Mouse (Mus musculus) midbrain, embryonic 10.5 days (tissue): ENCODE measurements around the gene Eef2. TPM values are rescaled to one million over a fixed set of nuclear protein-coding genes. Genes with fewer than 3 reads are reported as not detected.

Source experiments
- DNase-seq: peaks from one replicate; pipeline ENCODE4 v3.0.0-alpha.2; 2017; ENCODE audit warnings: low spot score
- H3K27ac ChIP-seq: fragments of 300-500 bp; sonication (generic); replicated peaks from 2 replicates; pipeline ENCODE4 v1.5.1; 2016; ENCODE audit warnings: mild to moderate bottlenecking
- H3K27me3 ChIP-seq: fragments of 300-500 bp; sonication (generic); 2 replicates; pipeline ENCODE4 v1.6.1; 2016; ENCODE audit warnings: low read depth, mild to moderate bottlenecking; ENCODE audit not compliant: poor library complexity, severe bottlenecking
- H3K36me3 ChIP-seq: fragments of 300-500 bp; sonication (generic); 2 replicates; pipeline ENCODE4 v1.6.1; 2016; ENCODE audit warnings: mild to moderate bottlenecking, moderate library complexity
- H3K4me1 ChIP-seq: fragments of 300-500 bp; sonication (generic); 2 replicates; pipeline ENCODE4 v1.6.1; 2016
- H3K4me3 ChIP-seq: fragments of 300-500 bp; sonication (generic); 2 replicates; pipeline ENCODE4 v1.5.1; 2016; ENCODE audit warnings: mild to moderate bottlenecking, moderate library complexity
- H3K9me3 ChIP-seq: fragments of 300-500 bp; sonication (generic); replicated peaks from 2 replicates; pipeline ENCODE4 v1.6.1; 2016; ENCODE audit warnings: mild to moderate bottlenecking
- WGBS: fragments of 180-500 bp; shearing (Covaris S2); methylation state at CpG from one replicate; pipeline ENCODE4 v1.1.7; 2016; 5-methylcytosine and 5-hydroxymethylcytosine counted together
- polyA plus RNA-seq: library from polyadenylated mRNA; unstranded; fragments of >200 nt; fragmentation: Nextera tagmentation; extraction: Ambion mirVana; gene quantifications from 2 replicates; pipeline ENCODE4 v1.2.1, GENCODE M21; 2016

Gene Eef2
- polyA plus RNA-seq, 1 experiment from 2014 or later, result 571 TPM

DNA sequence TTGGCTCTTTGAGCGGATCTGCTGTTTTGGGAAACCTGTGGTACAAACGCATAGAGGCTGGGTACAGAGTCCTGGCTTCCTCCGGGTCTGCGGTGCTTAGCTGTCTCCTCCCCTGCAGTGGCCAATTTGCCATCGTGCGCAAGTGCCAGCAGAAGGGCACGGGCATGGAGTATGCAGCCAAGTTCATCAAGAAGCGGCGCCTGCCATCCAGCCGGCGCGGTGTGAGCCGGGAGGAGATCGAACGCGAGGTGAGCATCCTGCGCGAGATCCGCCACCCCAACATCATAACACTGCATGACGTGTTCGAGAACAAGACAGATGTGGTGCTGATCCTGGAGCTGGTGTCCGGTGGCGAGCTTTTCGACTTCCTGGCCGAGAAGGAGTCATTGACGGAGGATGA is 13.4 kb downstream of the Eef2 start:
- peaks cover 55% of the 10 kb centered on the region for H3K36me3 ChIP-seq

DNA sequence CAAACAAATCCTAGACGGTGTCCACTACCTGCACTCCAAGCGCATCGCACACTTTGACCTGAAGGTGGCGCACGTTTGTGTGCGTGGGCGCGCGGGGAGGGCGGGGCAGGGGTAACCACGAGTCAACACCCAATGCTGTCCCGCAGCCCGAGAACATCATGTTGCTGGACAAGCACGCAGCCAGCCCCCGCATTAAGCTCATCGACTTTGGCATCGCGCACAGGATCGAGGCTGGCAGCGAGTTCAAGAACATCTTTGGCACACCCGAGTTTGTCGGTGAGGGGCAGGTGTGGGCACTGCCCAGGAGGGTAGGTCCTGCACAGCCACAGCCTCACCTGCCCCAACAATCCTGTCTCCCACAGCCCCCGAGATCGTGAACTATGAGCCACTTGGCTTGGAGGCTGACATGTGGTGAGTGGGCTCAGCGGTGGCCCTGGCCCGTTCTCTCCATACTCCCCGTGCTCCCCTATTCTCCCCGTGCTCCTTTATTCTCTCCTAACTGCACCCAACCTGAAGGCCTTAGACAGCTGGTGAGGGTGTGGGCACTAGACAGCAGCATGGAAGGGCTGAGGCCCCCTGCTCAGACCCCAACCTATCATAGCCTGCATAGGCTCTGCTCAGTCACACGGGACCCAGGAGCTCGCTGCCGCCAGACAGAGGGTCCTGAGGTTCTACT is 13.9 kb downstream of the Eef2 start:
- H3K27me3 ChIP-seq, result peaks cover 27% of the 10 kb centered on the region
- no peak overlapping the region for H3K27ac ChIP-seq
- H3K4me3 ChIP-seq, result no peak overlapping the region
- WGBS, result 70% methylated on average over 31 of the region's 31 CpGs
- no peaks in the 10 kb centered on the region for H3K9me3 ChIP-seq
- DNase-seq, result peak; percentile 47
- H3K4me1 ChIP-seq, result peaks cover 39% of the 10 kb centered on the region
- H3K36me3 ChIP-seq, result peaks cover 50% of the 10 kb centered on the region

More for the DNA sequence above, 13.4 kb downstream of the Eef2 start:
- DNase-seq, result no peak
- H3K4me1 ChIP-seq, result peaks cover 40% of the 10 kb centered on the region
- 75% methylated on average over 26 of the region's 26 CpGs for WGBS
- peaks cover 21% of the 10 kb centered on the region for H3K27me3 ChIP-seq
- no peaks in the 10 kb centered on the region for H3K9me3 ChIP-seq
- no peak overlapping the region for H3K4me3 ChIP-seq
- no peak overlapping the region for H3K27ac ChIP-seq

DNA sequence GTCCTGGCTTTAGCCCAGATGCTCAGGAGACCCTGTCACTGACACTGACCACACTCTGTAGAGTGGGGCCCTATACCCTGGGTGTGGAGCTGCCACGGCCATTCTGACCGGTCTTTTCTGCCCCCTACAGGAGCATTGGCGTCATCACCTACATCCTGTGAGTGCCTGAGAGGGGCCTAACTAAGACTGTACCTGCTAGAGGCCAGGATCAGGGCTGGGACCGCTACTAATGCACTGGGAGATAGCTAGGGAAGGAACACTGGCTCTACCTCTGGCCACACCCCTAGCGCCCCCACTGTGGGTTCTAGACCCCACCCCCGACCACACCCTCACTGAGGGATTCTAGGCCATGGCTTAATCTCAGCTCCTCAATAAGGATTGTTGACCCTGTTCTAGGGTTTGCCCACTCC is 14.5 kb downstream of the Eef2 start:
- Histone ChIP-seq H3K4me3 (no peak overlapping the region), H3K4me1 (peaks cover 39% of the 10 kb centered on the region), H3K36me3 (peaks cover 45% of the 10 kb centered on the region), H3K27me3 (peaks cover 32% of the 10 kb centered on the region), H3K9me3 (no peaks in the 10 kb centered on the region), H3K27ac (no peak overlapping the region)
- DNase-seq, result no peak
- WGBS, result 78% methylated on average over 6 of the region's 6 CpGs

DNA sequence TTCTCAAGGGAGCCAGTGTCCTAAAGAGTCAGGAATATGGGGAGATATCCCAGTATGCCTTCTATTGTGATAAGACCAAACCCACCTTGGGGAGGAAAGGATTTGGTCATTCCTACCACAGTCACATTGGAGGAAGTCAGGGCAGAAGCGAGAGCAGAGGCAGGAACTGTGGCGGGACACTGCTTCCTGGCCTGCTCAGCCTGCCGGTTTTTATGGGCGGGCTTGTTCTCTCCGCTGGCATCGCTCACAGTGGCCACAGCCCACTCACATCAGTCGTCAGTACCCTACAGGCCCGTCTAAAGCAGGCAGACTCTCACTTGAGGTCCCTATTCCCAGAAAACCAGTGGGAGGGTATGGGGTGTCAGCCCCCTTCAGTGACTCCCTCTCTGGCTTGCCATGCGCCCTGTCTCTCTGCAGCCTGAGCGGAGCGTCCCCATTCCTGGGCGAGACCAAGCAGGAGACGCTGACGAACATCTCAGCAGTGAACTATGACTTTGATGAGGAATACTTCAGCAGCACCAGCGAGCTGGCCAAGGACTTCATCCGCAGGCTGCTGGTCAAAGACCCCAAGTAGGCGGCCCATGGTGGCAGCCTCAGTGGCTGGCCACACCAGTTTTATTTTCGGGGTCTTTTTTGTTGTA is 15.0 kb downstream of the Eef2 start:
- Histone ChIP-seq H3K27ac (peak overlapping the region; percentile 93; the same call in 1 of the 2 replicates), H3K4me3 (peak overlapping the region; percentile 77)

DNA sequence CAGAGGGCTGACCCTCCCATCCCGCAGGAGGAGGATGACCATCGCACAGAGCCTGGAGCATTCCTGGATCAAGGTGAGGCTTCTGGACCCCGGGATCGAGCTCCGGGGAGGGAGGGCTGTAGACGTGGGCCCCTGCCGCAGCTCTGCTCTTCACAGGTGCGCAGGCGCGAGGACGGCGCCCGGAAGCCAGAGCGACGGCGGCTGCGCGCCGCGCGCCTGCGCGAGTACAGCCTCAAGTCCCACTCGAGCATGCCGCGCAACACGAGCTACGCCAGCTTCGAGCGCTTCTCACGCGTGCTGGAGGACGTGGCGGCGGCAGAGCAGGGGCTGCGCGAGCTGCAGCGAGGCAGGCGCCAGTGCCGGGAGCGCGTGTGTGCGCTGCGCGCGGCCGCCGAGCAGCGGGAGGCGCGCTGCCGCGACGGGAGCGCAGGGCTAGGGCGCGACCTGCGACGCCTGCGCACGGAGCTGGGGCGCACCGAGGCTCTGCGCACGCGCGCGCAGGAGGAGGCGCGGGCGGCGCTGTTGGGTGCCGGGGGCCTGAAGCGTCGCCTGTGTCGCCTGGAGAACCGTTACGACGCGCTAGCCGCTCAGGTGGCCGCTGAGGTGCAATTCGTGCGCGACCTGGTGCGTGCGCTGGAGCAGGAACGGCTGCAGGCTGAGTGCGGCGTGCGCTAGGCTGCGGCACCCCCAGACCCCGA is 16.0 kb downstream of the Eef2 start:
- under 1% methylated on average over 91 of the region's 93 CpGs for WGBS
- peak; percentile 79 for DNase-seq

More for the DNA sequence above, 15.0 kb downstream of the Eef2 start:
- Histone ChIP-seq H3K36me3 (peaks cover 42% of the 10 kb centered on the region), H3K4me1 (peaks cover 39% of the 10 kb centered on the region), H3K27me3 (peaks cover 38% of the 10 kb centered on the region), H3K9me3 (no peaks in the 10 kb centered on the region)
- DNase-seq, result no peak
- 93% methylated on average over 18 of the region's 18 CpGs for WGBS

DNA sequence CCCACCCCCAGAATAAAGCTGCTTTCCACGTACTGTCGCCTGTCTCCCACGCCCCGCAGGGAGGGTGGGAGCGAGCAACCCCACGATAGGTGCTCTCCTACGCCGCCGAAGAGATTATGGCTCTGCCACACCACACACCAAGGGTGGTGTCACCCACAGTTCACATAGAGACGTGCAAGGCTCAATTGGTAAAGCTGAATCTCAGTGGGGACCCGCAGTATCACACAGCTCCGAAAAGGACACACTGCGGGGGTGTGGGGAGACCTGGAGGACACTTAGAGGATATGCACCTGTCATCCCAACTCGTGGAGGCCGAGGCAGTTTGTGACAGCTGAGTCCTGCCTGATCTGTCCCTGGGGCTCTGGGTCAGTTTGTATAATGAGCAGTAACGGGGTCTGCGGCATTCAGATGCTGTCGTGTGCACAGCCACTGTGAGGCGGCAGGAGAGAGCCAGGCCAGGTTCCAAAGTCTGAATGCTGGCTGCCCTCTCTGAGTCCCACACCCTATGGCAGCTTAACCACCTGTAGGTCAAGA is 16.6 kb downstream of the Eef2 start:
- Histone ChIP-seq H3K4me3 (peak overlapping the region; percentile 77), H3K36me3 (peaks cover 28% of the 10 kb centered on the region), H3K4me1 (peaks cover 39% of the 10 kb centered on the region), H3K27ac (peak overlapping the region; percentile 93), H3K27me3 (peaks cover 50% of the 10 kb centered on the region), H3K9me3 (no peaks in the 10 kb centered on the region)
- WGBS, result 5% methylated on average over 19 of the region's 19 CpGs
- peak; percentile 50 for DNase-seq

More for the DNA sequence above, 16.0 kb downstream of the Eef2 start:
- peaks cover 33% of the 10 kb centered on the region for H3K36me3 ChIP-seq
- H3K4me3 ChIP-seq, result peak overlapping the region; percentile 77
- peaks cover 39% of the 10 kb centered on the region for H3K4me1 ChIP-seq
- peaks cover 47% of the 10 kb centered on the region for H3K27me3 ChIP-seq
- H3K27ac ChIP-seq, result peak overlapping the region; percentile 93
- H3K9me3 ChIP-seq, result no peaks in the 10 kb centered on the region

DNA sequence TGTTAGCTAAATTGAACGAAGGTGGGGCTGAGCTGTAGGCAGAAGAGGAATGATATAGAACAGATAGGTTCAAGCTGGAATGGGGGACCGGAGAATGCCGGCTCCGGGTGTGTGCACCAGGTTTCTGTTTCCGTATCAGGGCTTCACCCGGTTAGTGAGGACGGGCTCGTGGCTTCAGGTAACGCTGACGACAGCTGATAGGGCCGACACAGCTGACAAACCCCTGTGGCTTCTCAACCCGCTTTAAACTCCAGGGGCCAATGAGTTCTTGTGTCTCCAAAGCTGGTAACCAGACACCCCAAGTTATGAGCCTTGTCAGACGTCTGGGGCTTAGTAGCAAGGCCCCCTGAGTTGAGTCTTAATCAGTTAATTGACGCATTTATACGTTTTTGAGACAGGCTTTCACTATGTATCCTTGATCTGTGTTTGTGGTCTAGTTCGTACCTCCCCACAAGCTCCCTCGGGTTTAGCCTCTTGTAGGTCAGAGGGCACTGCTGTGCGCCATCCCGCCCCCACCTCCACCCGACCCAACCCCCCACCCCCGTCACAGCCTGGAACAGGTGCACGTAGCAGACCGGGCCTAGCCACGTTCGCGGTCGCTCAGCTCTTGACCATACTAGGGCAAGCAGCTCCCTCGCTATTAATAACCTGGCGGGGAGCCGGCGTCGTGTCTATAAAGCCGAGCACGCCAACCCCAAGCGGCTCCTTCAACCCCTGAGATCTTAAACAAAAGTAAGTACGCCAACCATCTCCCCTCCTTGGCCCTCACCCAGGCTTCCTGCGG is 17.8 kb downstream of the Eef2 start:
- peaks cover 39% of the 10 kb centered on the region for H3K4me1 ChIP-seq
- peaks cover 22% of the 10 kb centered on the region for H3K36me3 ChIP-seq
- WGBS, result 20% methylated on average over 37 of the region's 37 CpGs
- no peak for DNase-seq
- H3K27me3 ChIP-seq, result peaks cover 56% of the 10 kb centered on the region
- H3K27ac ChIP-seq, result no peak overlapping the region
- H3K4me3 ChIP-seq, result peak overlapping the region; percentile 15; the same call in 1 of the 2 replicates
- no peaks in the 10 kb centered on the region for H3K9me3 ChIP-seq

DNA sequence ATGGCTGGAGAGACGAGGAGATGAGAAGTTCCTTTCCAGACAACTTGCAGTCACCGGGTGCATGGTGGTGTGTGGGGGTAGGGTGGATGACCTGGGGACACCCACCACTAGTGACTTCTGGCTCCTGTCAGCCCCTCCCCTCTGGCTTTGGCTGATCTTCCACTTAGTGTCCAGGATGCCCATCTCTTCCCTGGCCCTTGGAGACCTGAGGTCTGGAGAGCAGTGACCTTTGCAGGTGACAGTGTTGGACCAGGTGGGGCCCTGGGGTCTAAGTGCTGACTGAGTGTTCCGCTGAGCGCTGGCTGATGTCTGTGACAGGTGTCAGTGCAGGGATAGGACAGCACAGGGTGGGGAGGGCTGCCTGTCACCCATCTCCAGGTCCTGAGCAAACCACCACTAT is 18.9 kb downstream of the Eef2 start:
- 0 out of 2 replicates have a peak overlapping the region, but pooled peaks have one; percentile 4 for H3K4me3 ChIP-seq
- H3K9me3 ChIP-seq, result no peaks in the 10 kb centered on the region
- H3K36me3 ChIP-seq, result peaks cover 14% of the 10 kb centered on the region
- peaks cover 67% of the 10 kb centered on the region for H3K27me3 ChIP-seq
- WGBS, result 71% methylated on average over 4 of the region's 4 CpGs
- H3K4me1 ChIP-seq, result peaks cover 38% of the 10 kb centered on the region
- no peak for DNase-seq
- no peak overlapping the region for H3K27ac ChIP-seq

DNA sequence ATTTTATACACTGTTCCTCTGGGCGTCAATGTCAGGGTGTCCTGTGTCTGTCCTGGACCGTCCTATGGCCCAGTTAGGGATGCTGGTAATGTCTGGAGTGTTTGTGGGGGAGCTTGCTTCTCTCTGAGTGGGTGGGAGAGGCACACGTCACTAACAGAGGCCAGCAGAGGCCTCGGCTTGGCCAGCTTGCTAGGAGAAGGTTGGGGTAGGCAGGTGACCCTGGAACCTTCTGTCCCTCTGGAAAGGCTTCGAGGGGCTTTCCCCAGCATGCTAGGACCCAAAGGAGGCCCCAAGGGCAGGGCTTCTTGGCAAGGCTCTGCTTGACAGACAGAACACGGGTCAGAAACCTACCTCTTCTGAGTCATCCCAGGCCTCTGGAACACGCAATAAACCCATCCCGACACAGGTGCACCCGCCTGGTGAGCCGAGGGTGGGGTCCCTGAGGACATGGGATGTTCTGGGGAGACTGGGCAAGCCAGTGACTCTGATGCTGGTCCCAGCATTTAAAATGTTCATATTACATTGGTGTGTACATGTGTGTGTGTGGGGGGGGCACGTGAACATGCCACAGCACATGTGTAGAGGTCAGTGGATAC is 20.1 kb downstream of the Eef2 start:
- H3K27ac ChIP-seq, result no peak overlapping the region
- H3K27me3 ChIP-seq, result peaks cover 69% of the 10 kb centered on the region
- peaks cover under 1% of the 10 kb centered on the region; the same call in 1 of the 2 replicates for H3K36me3 ChIP-seq
- WGBS, result 68% methylated on average over 11 of the region's 11 CpGs
- H3K9me3 ChIP-seq, result no peaks in the 10 kb centered on the region
- no peak for DNase-seq
- H3K4me3 ChIP-seq, result no peak overlapping the region
- peaks cover 31% of the 10 kb centered on the region for H3K4me1 ChIP-seq

DNA sequence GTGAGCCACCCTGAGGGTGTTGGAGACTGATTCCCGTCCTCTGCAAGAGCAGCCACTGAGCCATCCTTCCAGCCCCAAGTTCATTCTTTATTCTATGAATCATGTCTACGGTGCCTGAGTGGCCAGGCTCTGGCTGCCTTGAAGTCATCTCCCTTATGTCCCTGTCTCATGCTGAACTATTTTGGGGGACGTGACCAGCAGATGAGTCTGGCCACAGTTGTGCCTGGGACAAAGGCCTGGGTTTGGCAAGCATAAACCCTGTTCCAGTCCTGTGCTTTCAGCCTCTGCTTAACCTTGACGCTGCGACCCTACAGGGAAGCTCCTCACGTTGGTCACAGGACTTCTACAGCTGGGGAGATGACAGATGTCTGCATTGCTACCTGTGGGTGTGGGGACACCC is 20.9 kb downstream of the Eef2 start:
- peaks cover 27% of the 10 kb centered on the region for H3K4me1 ChIP-seq
- no peak for DNase-seq
- no peaks in the 10 kb centered on the region for H3K36me3 ChIP-seq
- no peak overlapping the region for H3K27ac ChIP-seq
- 58% methylated on average over 6 of the region's 6 CpGs for WGBS
- H3K27me3 ChIP-seq, result peaks cover 69% of the 10 kb centered on the region
- no peaks in the 10 kb centered on the region for H3K9me3 ChIP-seq
- H3K4me3 ChIP-seq, result no peak overlapping the region

DNA sequence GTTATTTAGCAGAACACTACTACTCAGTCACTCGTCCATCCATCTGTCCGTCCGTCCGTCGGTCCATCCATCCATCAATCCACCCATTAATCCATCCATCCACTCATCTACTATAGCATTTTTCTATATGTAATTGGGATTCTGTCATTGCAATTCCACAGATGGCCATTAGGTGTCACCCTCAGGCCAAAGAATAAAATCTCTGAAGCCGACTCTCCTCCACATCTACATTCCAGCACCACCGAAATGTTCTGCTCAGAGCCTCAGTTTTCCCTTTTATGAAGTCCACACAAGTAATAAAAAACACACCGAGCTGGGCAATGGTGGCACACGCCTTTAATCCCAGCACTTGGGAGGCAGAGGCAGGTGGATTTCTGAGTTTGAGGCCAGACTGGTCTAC is 21.8 kb downstream of the Eef2 start:
- Histone ChIP-seq H3K4me3 (no peak overlapping the region), H3K27ac (no peak overlapping the region), H3K36me3 (no peaks in the 10 kb centered on the region), H3K9me3 (no peaks in the 10 kb centered on the region), H3K27me3 (peaks cover 63% of the 10 kb centered on the region), H3K4me1 (peaks cover 18% of the 10 kb centered on the region)
- WGBS, result 4% methylated on average over 9 of the region's 9 CpGs
- peak; percentile 69 for DNase-seq

DNA sequence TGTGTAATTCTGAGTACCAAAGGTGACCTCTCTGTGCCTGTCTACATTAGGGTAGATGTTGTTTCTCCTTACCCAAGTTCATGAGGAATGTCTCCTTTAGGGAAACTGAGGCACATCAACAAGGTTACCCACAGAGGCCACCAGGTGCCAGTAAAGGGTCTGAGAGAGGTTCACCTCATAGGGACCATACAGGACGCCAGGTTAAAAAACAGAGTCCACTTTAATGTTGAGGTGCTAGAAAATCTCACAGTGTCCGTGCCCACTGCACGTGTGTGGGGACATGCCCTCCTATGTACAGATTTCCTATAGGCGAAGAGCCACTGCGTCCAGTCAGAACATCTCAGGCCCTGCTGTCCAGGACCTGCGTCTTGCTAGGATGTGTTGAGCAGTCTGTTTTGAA is 22.6 kb downstream of the Eef2 start:
- WGBS, result 81% methylated on average over 6 of the region's 6 CpGs
- Histone ChIP-seq H3K27me3 (peaks cover 56% of the 10 kb centered on the region), H3K27ac (no peak overlapping the region), H3K4me1 (peaks cover 13% of the 10 kb centered on the region), H3K4me3 (no peak overlapping the region), H3K9me3 (no peaks in the 10 kb centered on the region), H3K36me3 (no peaks in the 10 kb centered on the region)
- DNase-seq, result no peak
